Mouse (Mus musculus) hindbrain, postnatal 0 days (tissue): ENCODE measurements at regions not wholly inside any gene's neighbourhood (a gene's known extent, or its start where the extent isn't known, plus 50 kb on each side); places are given as distances from the start of the nearest gene placed in this dataset.

Experiments used
- ATAC-seq: fragments of 200-750 bp; cut with Nextera tagmentation; 2 replicates; pipeline ENCODE4 v1.8.0; 2017; ENCODE audit warnings: mild to moderate bottlenecking, moderate TSS enrichment, moderate library complexity
- DNase-seq: peaks from one replicate; pipeline ENCODE4 v3.0.0-alpha.2; 2015; ENCODE audit warnings: low spot score
- H3K27ac ChIP-seq: fragments of 300-500 bp; sonication (generic); 2 replicates; pipeline ENCODE4 v1.5.1; 2014; ENCODE audit warnings: mild to moderate bottlenecking
- H3K27me3 ChIP-seq: fragments of 300-500 bp; sonication (generic); 2 replicates; pipeline ENCODE4 v1.6.1; 2014; ENCODE audit warnings: low read length, mixed read lengths; ENCODE audit not compliant: insufficient read depth
- H3K36me3 ChIP-seq: fragments of 300-500 bp; sonication (generic); 2 replicates; pipeline ENCODE4 v1.6.1; 2014; ENCODE audit warnings: low read length, mixed read lengths; ENCODE audit not compliant: insufficient read depth
- H3K4me1 ChIP-seq: fragments of 300-500 bp; sonication (generic); 2 replicates; pipeline ENCODE4 v1.6.1; 2014; ENCODE audit warnings: antibody characterized with exemption, low read length, mixed read lengths; ENCODE audit not compliant: insufficient read depth
- H3K4me2 ChIP-seq: fragments of 300-500 bp; sonication (generic); 2 replicates; pipeline ENCODE4 v1.6.1; 2014; ENCODE audit warnings: low read depth, mild to moderate bottlenecking, low read length, moderate library complexity, mixed read lengths
- H3K4me3 ChIP-seq: fragments of 300-500 bp; sonication (generic); 2 replicates; pipeline ENCODE4 v1.5.1; 2014; ENCODE audit warnings: low read length
- H3K9ac ChIP-seq: fragments of 300-500 bp; sonication (generic); replicated peaks from 2 replicates; pipeline ENCODE4 v1.6.1; 2014; ENCODE audit warnings: mild to moderate bottlenecking, low read length, moderate library complexity, mixed read lengths
- H3K9me3 ChIP-seq: fragments of 300-500 bp; sonication (generic); 2 replicates; pipeline ENCODE4 v1.6.1; 2016; ENCODE audit warnings: low read length, mixed read lengths
- CTCF ChIP-seq: IDR thresholded peaks from 2 replicates; pipeline ENCODE4 v1.5.1; 2016; ENCODE audit warnings: antibody characterized with exemption, control low read depth, low read depth
- WGBS: fragments of 180-500 bp; shearing (Covaris S2); extraction: QIAGEN DNeasy Blood & Tissue Kit; methylation state at CpG from one replicate; pipeline ENCODE4 v1.1.7; 2014; 5-methylcytosine and 5-hydroxymethylcytosine counted together

DNA sequence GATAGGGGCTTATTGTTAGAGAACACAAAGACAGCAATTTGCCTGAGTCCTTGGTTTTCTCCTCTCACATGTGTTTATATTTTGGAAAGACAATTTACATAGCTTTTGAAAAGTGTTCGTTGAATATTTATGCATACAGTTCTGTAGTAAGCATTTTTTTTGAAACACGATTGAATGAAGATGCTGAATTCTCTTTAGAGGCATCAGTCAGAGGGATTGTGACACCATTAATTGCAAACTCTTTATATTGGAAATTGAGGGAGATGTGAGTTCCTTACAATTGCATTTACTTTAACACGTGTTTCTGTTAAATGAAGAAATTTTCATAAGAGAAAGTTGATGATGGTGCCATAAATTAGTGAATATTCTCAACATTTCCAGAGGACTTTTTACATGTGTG, 424.1 kb downstream of the Trib2 start:
- Histone ChIP-seq H3K27ac (no peak overlapping the region), H3K9ac (no peak overlapping the region), H3K4me3 (no peak overlapping the region), H3K4me1 (no peaks in the 10 kb centered on the region), H3K36me3 (no peaks in the 10 kb centered on the region), H3K4me2 (no peak overlapping the region), H3K27me3 (no peaks in the 10 kb centered on the region), H3K9me3 (no peaks in the 10 kb centered on the region)
- no peak for TF ChIP-seq CTCF
- no peak for ATAC-seq
- no peak for DNase-seq
- 73% methylated on average over 3 of the region's 3 CpGs for WGBS

DNA sequence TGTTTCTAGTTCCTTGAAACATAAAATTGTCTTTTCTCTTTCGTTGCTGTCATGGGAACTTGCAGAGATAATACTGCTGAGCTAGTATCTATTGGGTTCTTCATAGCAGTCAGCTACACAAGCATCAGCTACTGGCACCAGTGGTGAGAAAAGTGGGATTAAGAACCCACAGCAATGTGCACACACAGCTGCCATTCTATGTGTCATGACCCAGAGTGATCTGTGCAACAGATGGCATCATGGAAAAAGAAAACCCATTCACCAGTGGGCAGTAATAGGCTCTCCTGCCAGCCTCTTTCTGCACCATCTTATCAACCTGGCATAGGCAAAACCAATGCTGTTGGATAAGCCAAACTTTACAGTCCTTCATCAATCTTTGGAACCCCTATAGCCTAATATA, 428.1 kb downstream of the Trib2 start:
- no peaks in the 10 kb centered on the region for H3K27me3 ChIP-seq
- H3K9ac ChIP-seq = no peak overlapping the region
- no peaks in the 10 kb centered on the region for H3K36me3 ChIP-seq
- no peak overlapping the region for H3K4me3 ChIP-seq
- H3K9me3 ChIP-seq = no peaks in the 10 kb centered on the region
- no peak for TF ChIP-seq CTCF
- H3K4me1 ChIP-seq = no peaks in the 10 kb centered on the region
- ATAC-seq (no peak), DNase-seq (no peak)
- WGBS = 64% methylated on average over 1 of the region's 1 CpGs
- H3K4me2 ChIP-seq = no peak overlapping the region
- H3K27ac ChIP-seq = no peak overlapping the region

DNA sequence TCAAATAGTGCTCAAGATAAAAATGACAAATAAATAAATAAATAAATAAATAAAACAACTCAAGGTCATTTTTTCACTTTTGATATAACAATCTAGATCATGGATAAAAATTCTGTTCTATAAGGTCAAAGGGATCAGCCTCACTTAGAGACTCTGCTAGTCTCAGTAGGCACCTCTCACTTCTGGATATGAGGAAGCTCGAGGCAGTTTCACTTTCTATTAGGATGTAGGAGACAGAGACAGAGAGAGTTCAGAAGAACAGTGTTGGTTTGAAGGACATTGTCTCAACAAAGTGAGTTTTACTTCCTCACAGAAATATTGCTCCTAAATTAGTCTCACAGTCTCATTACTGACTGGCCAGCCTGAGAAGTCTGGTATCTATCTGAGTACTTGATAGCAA, 458.9 kb downstream of the Trib2 start:
- H3K36me3 ChIP-seq = no peaks in the 10 kb centered on the region
- no peak for DNase-seq
- no peak overlapping the region for H3K9ac ChIP-seq
- H3K4me3 ChIP-seq = no peak overlapping the region
- ATAC-seq = no peak
- WGBS = 80% methylated on average over 1 of the region's 1 CpGs
- no peak overlapping the region for H3K4me2 ChIP-seq
- no peaks in the 10 kb centered on the region for H3K4me1 ChIP-seq
- no peaks in the 10 kb centered on the region for H3K27me3 ChIP-seq
- H3K9me3 ChIP-seq = no peaks in the 10 kb centered on the region
- TF ChIP-seq CTCF = no peak
- no peak overlapping the region for H3K27ac ChIP-seq

DNA sequence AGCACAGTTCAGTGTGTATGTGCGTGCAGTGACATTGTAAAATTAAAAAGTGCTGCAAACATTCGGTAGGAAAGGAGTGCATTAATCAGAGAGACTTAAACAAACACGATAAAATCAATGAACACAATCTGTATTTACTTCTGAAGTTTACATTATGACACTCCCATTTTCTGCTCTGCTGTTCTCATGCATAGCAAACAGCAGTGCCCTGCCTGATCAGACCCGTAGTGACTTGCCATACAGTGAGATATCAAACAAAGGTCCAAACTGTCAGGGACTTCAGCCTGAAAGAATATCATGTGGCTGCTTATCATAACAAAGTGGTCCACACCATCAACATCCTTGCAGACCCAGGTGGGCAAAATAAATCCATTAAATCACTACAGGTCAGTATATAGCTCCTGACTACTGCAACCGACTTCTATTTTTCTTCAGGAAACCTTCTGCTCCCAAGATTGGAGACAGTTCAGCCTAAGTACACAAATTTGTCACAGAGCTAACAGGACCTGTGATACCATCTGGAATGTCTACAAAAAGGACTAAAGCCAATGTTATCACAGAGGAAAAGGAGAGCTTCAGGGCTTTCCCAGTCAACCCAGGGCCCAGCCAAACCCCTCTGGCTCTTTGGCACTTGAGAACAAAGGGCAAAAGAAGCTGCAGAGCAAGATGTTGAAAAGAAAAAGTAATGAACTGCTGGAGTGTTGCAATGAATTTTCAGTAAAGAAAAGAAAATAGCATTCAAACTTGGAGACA, 495.8 kb downstream of the Trib2 start:
- DNase-seq = no peak
- Histone ChIP-seq H3K36me3 (no peaks in the 10 kb centered on the region), H3K9ac (no peak overlapping the region), H3K4me1 (no peaks in the 10 kb centered on the region), H3K27me3 (no peaks in the 10 kb centered on the region), H3K9me3 (no peaks in the 10 kb centered on the region), H3K4me2 (no peak overlapping the region), H3K4me3 (no peak overlapping the region), H3K27ac (no peak overlapping the region)
- 66% methylated on average over 5 of the region's 5 CpGs for WGBS
- TF ChIP-seq CTCF = no peak
- ATAC-seq = no peak

DNA sequence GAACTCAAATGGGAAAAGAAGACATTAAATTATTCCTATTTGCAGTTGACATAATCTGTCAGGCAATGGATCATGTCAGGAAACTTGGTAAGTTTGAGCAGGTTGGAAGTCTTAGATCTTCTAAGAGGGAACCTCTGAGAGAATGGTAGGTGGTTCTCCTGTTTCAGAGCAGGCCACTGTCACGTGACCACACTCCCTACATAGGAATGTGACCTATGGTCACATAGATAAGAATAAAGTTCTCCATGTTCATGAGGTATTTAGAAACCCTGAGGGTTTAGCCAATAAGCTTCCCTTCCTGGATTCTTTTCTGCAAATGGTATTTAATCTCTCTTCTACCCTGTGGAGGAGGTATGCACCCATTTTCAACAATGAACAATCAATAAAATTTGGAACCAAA, 497.1 kb downstream of the Trib2 start:
- ATAC-seq = no peak
- WGBS = 72% methylated on average over 1 of the region's 1 CpGs
- no peak overlapping the region for H3K4me3 ChIP-seq
- no peak for TF ChIP-seq CTCF
- DNase-seq = no peak
- H3K4me2 ChIP-seq = no peak overlapping the region
- H3K9me3 ChIP-seq = no peaks in the 10 kb centered on the region
- H3K36me3 ChIP-seq = no peaks in the 10 kb centered on the region
- H3K4me1 ChIP-seq = no peaks in the 10 kb centered on the region
- H3K27ac ChIP-seq = no peak overlapping the region
- H3K27me3 ChIP-seq = no peaks in the 10 kb centered on the region
- H3K9ac ChIP-seq = no peak overlapping the region

DNA sequence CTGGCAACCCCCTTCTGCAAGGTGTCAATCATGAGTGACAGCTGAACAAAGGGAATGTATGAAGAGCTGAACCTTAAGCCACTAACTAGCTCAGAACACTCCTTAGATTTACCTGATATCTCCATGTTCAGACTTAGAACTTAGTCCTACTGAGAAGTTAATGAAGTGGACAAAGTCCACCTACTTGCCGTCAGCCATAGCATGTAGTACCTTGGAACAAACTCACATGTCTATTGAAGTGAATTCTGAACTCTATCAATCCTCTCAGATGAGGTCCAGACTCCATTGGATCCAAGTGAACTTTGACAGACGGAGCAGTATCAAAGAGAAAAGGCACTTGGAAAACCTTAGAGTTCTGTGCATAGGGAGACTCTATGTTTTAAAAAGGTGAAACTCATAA, 521.8 kb downstream of the Trib2 start:
- Histone ChIP-seq H3K36me3 (no peaks in the 10 kb centered on the region), H3K27ac (no peak overlapping the region), H3K27me3 (no peaks in the 10 kb centered on the region), H3K9me3 (no peaks in the 10 kb centered on the region), H3K4me3 (no peak overlapping the region), H3K9ac (no peak overlapping the region), H3K4me2 (no peak overlapping the region), H3K4me1 (no peaks in the 10 kb centered on the region)
- TF ChIP-seq CTCF = no peak
- ATAC-seq = no peak
- WGBS = 89% methylated on average over 2 of the region's 2 CpGs
- DNase-seq = no peak

DNA sequence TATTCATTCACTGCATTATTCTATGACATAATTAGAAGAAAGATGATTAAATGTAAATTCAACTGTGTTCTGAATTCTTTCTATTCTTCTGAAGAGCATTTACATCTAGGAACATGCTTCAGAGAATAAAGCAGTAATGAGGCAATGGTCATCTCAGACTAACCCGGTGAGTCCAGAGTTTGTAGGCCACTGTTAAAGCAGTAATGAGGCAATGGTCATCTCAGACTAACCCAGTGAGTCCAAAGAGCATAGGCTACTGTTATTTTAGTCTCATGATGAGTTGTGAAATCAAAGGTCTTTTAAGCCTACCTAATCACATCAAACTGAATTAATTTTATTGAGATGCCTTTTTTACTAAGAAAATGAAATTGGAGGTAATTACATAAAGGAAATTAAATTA, 554.6 kb downstream of the Trib2 start:
- Histone ChIP-seq H3K27me3 (no peaks in the 10 kb centered on the region), H3K9ac (no peak overlapping the region), H3K36me3 (no peaks in the 10 kb centered on the region), H3K4me1 (no peaks in the 10 kb centered on the region), H3K9me3 (no peaks in the 10 kb centered on the region), H3K27ac (no peak overlapping the region), H3K4me3 (no peak overlapping the region), H3K4me2 (no peak overlapping the region)
- ATAC-seq = no peak
- 95% methylated on average over 1 of the region's 1 CpGs for WGBS
- TF ChIP-seq CTCF = no peak
- DNase-seq = no peak
